Mouse (Mus musculus): ENCODE data around the gene 2410002F23Rik.
A peak's percentile ranks its signal among the peaks of the same experiment; 100 is the strongest.
"Not testable (repeated sequence)": the region's sequence is repeated elsewhere in the genome, so short reads cannot be mapped to it uniquely, and the experiment has no call there.

2410002F23Rik gene

GRCm38 (mm10) chr7:44262791-44263643 is 16.5 kb downstream of the 2410002F23Rik start:
- peak; percentile 99 for DNase-seq (ENCODE audit: low spot score in 2 of 2)

GRCm38 (mm10) chr7:44268117-44268516 is 21.6 kb downstream of the 2410002F23Rik start:
- DNase-seq (ENCODE audit: low spot score in 2 of 2) = no peak

GRCm38 (mm10) chr7:44269397-44269796 is 22.9 kb downstream of the 2410002F23Rik start:
- DNase-seq (ENCODE audit: low spot score in 2 of 2) = no peak

GRCm38 (mm10) chr7:44271309-44271708 is 24.8 kb downstream of the 2410002F23Rik start:
- no peak for DNase-seq (ENCODE audit: low spot score in 2 of 2)

- no peak for DNase-seq (ENCODE audit: low spot score in 2 of 2)
These were observed 26.0 kb downstream of the 2410002F23Rik start for GRCm38 (mm10) chr7:44272546-44272945.

- no peak for DNase-seq (ENCODE audit: low spot score in 2 of 2)
These were observed 26.9 kb downstream of the 2410002F23Rik start for GRCm38 (mm10) chr7:44273446-44273845.

GRCm38 (mm10) chr7:44274096-44274495 is 27.6 kb downstream of the 2410002F23Rik start:
- DNase-seq (ENCODE audit: low spot score in 2 of 2) = no peak

- no peak for DNase-seq (ENCODE audit: low spot score in 2 of 2)
These were observed 29.0 kb downstream of the 2410002F23Rik start for GRCm38 (mm10) chr7:44275546-44275945.

GRCm38 (mm10) chr7:44276461-44277249 is 30.1 kb downstream of the 2410002F23Rik start:
- no peak for DNase-seq (ENCODE audit: low spot score in 2 of 2)

GRCm38 (mm10) chr7:44277250-44277622 is 30.7 kb downstream of the 2410002F23Rik start:
- peak; percentile 54 to 71 for DNase-seq (ENCODE audit: low spot score in 2 of 2)

- no peak for DNase-seq (ENCODE audit: low spot score in 2 of 2)
These were observed 34.4 kb downstream of the 2410002F23Rik start for GRCm38 (mm10) chr7:44280959-44281358.

GRCm38 (mm10) chr7:44281586-44281985 is 35.1 kb downstream of the 2410002F23Rik start:
- no peak for DNase-seq (ENCODE audit: low spot score in 2 of 2)

GRCm38 (mm10) chr7:44287760-44288159 is 41.2 kb downstream of the 2410002F23Rik start:
- DNase-seq (ENCODE audit: low spot score in 2 of 2) = no peak

- no peak for DNase-seq (ENCODE audit: low spot score in 2 of 2)
These were observed 44.5 kb downstream of the 2410002F23Rik start for GRCm38 (mm10) chr7:44290986-44291385.

- DNase-seq (ENCODE audit: low spot score in 2 of 2) = no peak
These were observed 44.9 kb downstream of the 2410002F23Rik start for GRCm38 (mm10) chr7:44291418-44291817.

GRCm38 (mm10) chr7:44297501-44297900 is 51.0 kb downstream of the 2410002F23Rik start:
- not testable (repeated sequence) for DNase-seq (ENCODE audit: low spot score in 2 of 2)

Data from frontal cortex, postnatal 36 days (tissue).